Mouse (Mus musculus): ENCODE data around the gene Hist1h2ap. TPM values are rescaled to one million over a fixed set of nuclear protein-coding genes. Genes with fewer than 3 reads are reported as not detected.
"Not testable (repeated sequence)": the region's sequence is repeated elsewhere in the genome, so short reads cannot be mapped to it uniquely, and the experiment has no call there.

Gene Hist1h2ap
- polyA plus RNA-seq, 1 experiment = 71.3 TPM

- TF ChIP-seq CTCF (IDR thresholded peaks at IDR 0.05; ENCODE audit: borderline replicate concordance, extremely low read depth, insufficient read depth, insufficient read length) = no peak
- no peak for TF ChIP-seq POLR2A (IDR thresholded peaks at IDR 0.05; ENCODE audit: borderline replicate concordance, extremely low read depth, insufficient read depth, insufficient read length, poor library complexity, severe bottlenecking)
- DNase-seq (ENCODE audit: low read depth) = no peak
These were observed 3.0 kb downstream of the Hist1h2ap start for GRCm38 (mm10) chr13:21830344-21830743.

GRCm38 (mm10) chr13:21828511-21828910, 4.8 kb downstream of the Hist1h2ap start:
- DNase-seq (ENCODE audit: low read depth) = no peak
- TF ChIP-seq CTCF (IDR thresholded peaks at IDR 0.05; ENCODE audit: borderline replicate concordance, extremely low read depth, insufficient read depth, insufficient read length) (no peak), POLR2A (IDR thresholded peaks at IDR 0.05; ENCODE audit: borderline replicate concordance, extremely low read depth, insufficient read depth, insufficient read length, poor library complexity, severe bottlenecking) (no peak)

GRCm38 (mm10) chr13:21820082-21820890, 13.0 kb downstream of the Hist1h2ap start:
- not testable (repeated sequence) for DNase-seq (ENCODE audit: low read depth)

- not testable (repeated sequence) for DNase-seq (ENCODE audit: low read depth)
These were observed 21.2 kb downstream of the Hist1h2ap start for GRCm38 (mm10) chr13:21812092-21812491.

GRCm38 (mm10) chr13:21811539-21811938, 21.8 kb downstream of the Hist1h2ap start, which contains the start of gene Hist1h4m:
Gene Hist1h4m, plus strand, starts transcription at chr13:21811746.
- not testable (repeated sequence) for DNase-seq (ENCODE audit: low read depth)

- not testable (repeated sequence) for DNase-seq (ENCODE audit: low read depth)
These were observed 22.2 kb downstream of the Hist1h2ap start for GRCm38 (mm10) chr13:21811074-21811473.

- DNase-seq (ENCODE audit: low read depth) = not testable (repeated sequence)
These were observed 23.2 kb downstream of the Hist1h2ap start, which contains the start of the genes Hist1h2bq and Hist1h2ao for GRCm38 (mm10) chr13:21810073-21810472. Gene Hist1h2bq, minus strand, starts transcription at chr13:21810197. Gene Hist1h2ao, plus strand, starts transcription at chr13:21810465.

GRCm38 (mm10) chr13:21803058-21803457, 30.2 kb downstream of the Hist1h2ap start:
- not testable (repeated sequence) for DNase-seq (ENCODE audit: low read depth)

GRCm38 (mm10) chr13:21797163-21797562, 36.1 kb downstream of the Hist1h2ap start:
- DNase-seq (ENCODE audit: low read depth) = not testable (repeated sequence)

GRCm38 (mm10) chr13:21795584-21795983, 37.7 kb downstream of the Hist1h2ap start:
- TF ChIP-seq CTCF (IDR thresholded peaks at IDR 0.05; ENCODE audit: borderline replicate concordance, extremely low read depth, insufficient read depth, insufficient read length) (no peak), POLR2A (IDR thresholded peaks at IDR 0.05; ENCODE audit: borderline replicate concordance, extremely low read depth, insufficient read depth, insufficient read length, poor library complexity, severe bottlenecking) (no peak)

GRCm38 (mm10) chr13:21790601-21791283, 42.6 kb downstream of the Hist1h2ap start:
- TF ChIP-seq POLR2A (IDR thresholded peaks at IDR 0.05; ENCODE audit: borderline replicate concordance, extremely low read depth, insufficient read depth, insufficient read length, poor library complexity, severe bottlenecking) = no peak
- no peak for TF ChIP-seq CTCF (IDR thresholded peaks at IDR 0.05; ENCODE audit: borderline replicate concordance, extremely low read depth, insufficient read depth, insufficient read length)
- DNase-seq (ENCODE audit: low read depth) = peak; percentile 41

More at GRCm38 (mm10) chr13:21795584-21795983, 37.7 kb downstream of the Hist1h2ap start:
- DNase-seq (ENCODE audit: low read depth) = no peak

- no peak for TF ChIP-seq POLR2A (IDR thresholded peaks at IDR 0.05; ENCODE audit: borderline replicate concordance, extremely low read depth, insufficient read depth, insufficient read length, poor library complexity, severe bottlenecking)
- DNase-seq (ENCODE audit: low read depth) = no peak
These were observed 43.4 kb downstream of the Hist1h2ap start for GRCm38 (mm10) chr13:21789925-21790324.

GRCm38 (mm10) chr13:21787760-21788593, 45.3 kb downstream of the Hist1h2ap start:
- TF ChIP-seq POLR2A (IDR thresholded peaks at IDR 0.05; ENCODE audit: borderline replicate concordance, extremely low read depth, insufficient read depth, insufficient read length, poor library complexity, severe bottlenecking) = no peak
- TF ChIP-seq CTCF (IDR thresholded peaks at IDR 0.05; ENCODE audit: borderline replicate concordance, extremely low read depth, insufficient read depth, insufficient read length) = no peak
- DNase-seq (ENCODE audit: low read depth) = peak; percentile 63

- DNase-seq (ENCODE audit: low read depth) = peak; percentile 99
These were observed 46.2 kb downstream of the Hist1h2ap start, which contains the start of the genes Hist1h2an and Hist1h2bp for GRCm38 (mm10) chr13:21786899-21787629. Gene Hist1h2an, minus strand, starts transcription at chr13:21787218. Gene Hist1h2bp, plus strand, starts transcription at chr13:21787461.

All from brain, embryonic 14.5 days (tissue).